Mouse (Mus musculus): ENCODE results near the gene Dcaf6.

DNA sequence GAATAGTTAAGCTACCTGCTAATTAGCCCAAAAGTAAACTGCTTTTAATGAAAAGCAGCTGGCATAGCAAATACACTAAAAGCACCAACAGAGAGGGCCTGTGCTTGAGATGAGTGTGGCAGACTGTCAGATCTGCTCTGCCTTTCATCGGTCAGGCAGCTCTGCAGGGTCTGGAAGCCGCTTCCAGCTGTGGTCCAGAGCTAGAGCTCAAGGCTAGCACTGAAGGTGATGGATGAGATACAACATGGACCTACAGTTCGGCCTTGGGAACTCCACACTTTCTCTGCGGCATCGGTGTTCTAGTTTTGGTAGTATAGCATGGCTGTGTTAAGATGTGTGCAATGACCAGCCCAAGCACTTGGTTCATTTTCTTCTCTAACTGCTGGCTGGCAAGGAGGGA lies 132.4 kb downstream of the Dcaf6 start:
- TF ChIP-seq POLR2A (IDR thresholded peaks at IDR 0.05; ENCODE audit: insufficient read depth, low read depth, low read length) (no peak), CTCF (IDR thresholded peaks at IDR 0.05; ENCODE audit: insufficient read depth, low read depth, low read length) (no peak)
